10 mouse cellular contexts compared by ENCODE assay signal in genomic region chr14:89347972-89348371, GRCm38 (mm10).
DNase-seq lines count a peak whose midpoint lies in the region; ATAC-seq and TF ChIP-seq lines count a peak whose summit lies in the region.
"Had no signal": no experiment of that assay in that cellular context is flagged by ENCODE, and none has a peak within 500 bp of the region (broad histone marks: within the 10 kb centered on the region; RNA-seq: fewer than 3 reads in every experiment).

No protein-coding gene starts in this region.

- H3K4me2 ChIP-seq in neural tube, embryonic 11.5 days (ENCODE audit: low read depth), result no peak overlapping the region
- no peak overlapping the region for H3K4me2 ChIP-seq in forebrain, embryonic 12.5 days
- H3K4me2 ChIP-seq: embryonic facial prominence, embryonic 15.5 days; liver, embryonic 15.5 days had no signal

- no peaks in the 10 kb centered on the region for H3K9me3 ChIP-seq in heart, embryonic 10.5 days
- H3K9me3 ChIP-seq in neural tube, embryonic 11.5 days (ENCODE audit: control insufficient read depth, low read length), result no peaks in the 10 kb centered on the region
- H3K9me3 ChIP-seq in forebrain, embryonic 12.5 days, result no peaks in the 10 kb centered on the region
- H3K9me3 ChIP-seq: embryonic facial prominence, embryonic 15.5 days; liver, embryonic 15.5 days had no signal

- H3K36me3 ChIP-seq in heart, adult 2 months (ENCODE audit: control insufficient read depth, insufficient read depth, low read length), result no peaks in the 10 kb centered on the region
- no peaks in the 10 kb centered on the region for H3K36me3 ChIP-seq in heart, embryonic 10.5 days
- H3K36me3 ChIP-seq in neural tube, embryonic 11.5 days (ENCODE audit: control insufficient read depth, insufficient read depth, low read length), result no peaks in the 10 kb centered on the region
- H3K36me3 ChIP-seq in forebrain, embryonic 12.5 days (replicated peaks), result no peaks in the 10 kb centered on the region
- H3K36me3 ChIP-seq: embryonic facial prominence, embryonic 15.5 days; liver, embryonic 15.5 days had no signal

- H3K79me2 ChIP-seq in heart, adult 2 months (replicated peaks; ENCODE audit: control insufficient read depth, insufficient read depth, low read length), result no peaks in the 10 kb centered on the region

- no peaks in the 10 kb centered on the region for H3K4me1 ChIP-seq in heart, adult 2 months (ENCODE audit: control insufficient read depth, insufficient read depth, low read length)
- H3K4me1 ChIP-seq in heart, embryonic 10.5 days, result no peaks in the 10 kb centered on the region
- H3K4me1 ChIP-seq in neural tube, embryonic 11.5 days (ENCODE audit: control insufficient read depth, insufficient read depth, low read length), result no peaks in the 10 kb centered on the region
- no peaks in the 10 kb centered on the region for H3K4me1 ChIP-seq in forebrain, embryonic 12.5 days
- H3K4me1 ChIP-seq: embryonic facial prominence, embryonic 15.5 days; liver, embryonic 15.5 days had no signal

- intact Hi-C loops in heart, adult 2 months (cut with DNase I), result no loop called here

- no peak overlapping the region for H3K9ac ChIP-seq in heart, adult 2 months (ENCODE audit: low read depth, low read length)
- H3K9ac ChIP-seq in neural tube, embryonic 11.5 days (ENCODE audit: low read length), result no peak overlapping the region
- H3K9ac ChIP-seq in forebrain, embryonic 12.5 days, result no peak overlapping the region
- H3K9ac ChIP-seq: embryonic facial prominence, embryonic 15.5 days; liver, embryonic 15.5 days had no signal

- ATAC-seq in neural tube, embryonic 11.5 days (ENCODE audit: insufficient read depth, low FRiP score, low TSS enrichment), result no peak
- peak; percentile 57; the same call in 1 of the 2 replicates for ATAC-seq in forebrain, embryonic 12.5 days (ENCODE audit: low FRiP score)

- no peak overlapping the region for H3K4me3 ChIP-seq in heart, adult 2 months
- no peak overlapping the region for H3K4me3 ChIP-seq in heart, embryonic 10.5 days
- no peak overlapping the region for H3K4me3 ChIP-seq in neural tube, embryonic 11.5 days (ENCODE audit: low read depth, low read length)
- no peak overlapping the region for H3K4me3 ChIP-seq in forebrain, embryonic 12.5 days (replicated peaks)
- H3K4me3 ChIP-seq: embryonic facial prominence, embryonic 15.5 days; liver, embryonic 15.5 days had no signal

- WGBS in heart, adult 2 months, result 37% methylated on average over 4 of the region's 4 CpGs
- WGBS in heart, embryonic 10.5 days, result 53% methylated on average over 4 of the region's 4 CpGs
- WGBS in neural tube, embryonic 11.5 days, result 57% methylated on average over 4 of the region's 4 CpGs
- 50% methylated on average over 4 of the region's 4 CpGs for WGBS in forebrain, embryonic 12.5 days

- no peaks in the 10 kb centered on the region for H3K27me3 ChIP-seq in heart, adult 2 months (ENCODE audit: control insufficient read depth, insufficient read depth, low read length)
- no peaks in the 10 kb centered on the region for H3K27me3 ChIP-seq in heart, embryonic 10.5 days (ENCODE audit: insufficient read depth, poor library complexity, severe bottlenecking)
- no peaks in the 10 kb centered on the region for H3K27me3 ChIP-seq in neural tube, embryonic 11.5 days (ENCODE audit: control insufficient read depth, insufficient read depth, low read length)
- H3K27me3 ChIP-seq in forebrain, embryonic 12.5 days, result no peaks in the 10 kb centered on the region
- H3K27me3 ChIP-seq: embryonic facial prominence, embryonic 15.5 days; liver, embryonic 15.5 days had no signal

- TF ChIP-seq CTCF in heart, adult 2 months (IDR thresholded peaks at IDR 0.05), result peak; percentile 52

- no peak for TF ChIP-seq EP300 in heart, adult 2 months (IDR thresholded peaks at IDR 0.05; ENCODE audit: insufficient read depth, low read depth, low read length)

- no peak for DNase-seq in heart, adult 2 months
- no peak for DNase-seq in heart, embryonic 10.5 days (ENCODE audit: low spot score)
- peak; percentile 18 for DNase-seq in neural tube, embryonic 11.5 days (ENCODE audit: low spot score)
- DNase-seq in neural tube, embryonic 10.5 days (ENCODE audit: extremely low spot score, low spot score), result no peak
- peak; percentile 11 for DNase-seq in right cerebral cortex, postnatal 4 days
- no peak for DNase-seq in gastrocnemius, postnatal 4 days (ENCODE audit: low spot score in 2 of 2)
- DNase-seq in thymus, adult 18-20 months, result no peak

- TF ChIP-seq POLR2A in heart, adult 2 months (IDR thresholded peaks at IDR 0.05; ENCODE audit: insufficient read depth, low read depth, low read length), result no peak

- H3K27ac ChIP-seq in heart, adult 2 months, result no peak overlapping the region
- H3K27ac ChIP-seq in heart, embryonic 10.5 days, result no peak overlapping the region
- H3K27ac ChIP-seq in neural tube, embryonic 11.5 days (ENCODE audit: low read depth, low read length), result no peak overlapping the region
- H3K27ac ChIP-seq in forebrain, embryonic 12.5 days, result no peak overlapping the region
- H3K27ac ChIP-seq: embryonic facial prominence, embryonic 15.5 days; liver, embryonic 15.5 days had no signal

Comparison
In these comparisons a context has a peak if more than half of its experiments do, and no peak if none do; other contexts are left out.
1. DNase-seq: peak in neural tube, embryonic 11.5 days (single experiment) and right cerebral cortex, postnatal 4 days (single experiment); none in heart, adult 2 months (0 of 2), heart, embryonic 10.5 days (single experiment), neural tube, embryonic 10.5 days (single experiment), gastrocnemius, postnatal 4 days (0 of 2) and thymus, adult 18-20 months (0 of 2).